Mouse (Mus musculus) limb, embryonic 13.5 days (tissue): ENCODE measurements around the gene Abl1. TPM values are rescaled to one million over a fixed set of nuclear protein-coding genes. Genes with fewer than 3 reads are reported as not detected.

Experiments used
- ATAC-seq: fragments of 200-750 bp; cut with Nextera tagmentation; 2 replicates; pipeline ENCODE4 v1.8.0; 2017; ENCODE audit warnings: low read depth, moderate number of reproducible peaks, moderate TSS enrichment; ENCODE audit not compliant: low FRiP score
- H3K27ac ChIP-seq: fragments of 300-500 bp; sonication (generic); 2 replicates; pipeline ENCODE4 v1.5.1; 2015; ENCODE audit warnings: inconsistent platforms, mild to moderate bottlenecking, moderate library complexity
- H3K27me3 ChIP-seq: fragments of 300-500 bp; sonication (generic); 2 replicates; pipeline ENCODE4 v1.6.1; 2015; ENCODE audit warnings: mild to moderate bottlenecking, inconsistent platforms
- H3K36me3 ChIP-seq: fragments of 300-500 bp; sonication (generic); 2 replicates; pipeline ENCODE4 v1.6.1; 2015; ENCODE audit warnings: inconsistent platforms, mild to moderate bottlenecking, moderate library complexity
- H3K4me1 ChIP-seq: fragments of 300-500 bp; sonication (generic); 2 replicates; pipeline ENCODE4 v1.6.1; 2015; ENCODE audit warnings: inconsistent platforms
- H3K4me2 ChIP-seq: fragments of 300-500 bp; sonication (generic); replicated peaks from 2 replicates; pipeline ENCODE4 v1.6.1; 2015; ENCODE audit warnings: inconsistent platforms, mild to moderate bottlenecking, moderate library complexity
- H3K4me3 ChIP-seq: fragments of 300-500 bp; sonication (generic); 2 replicates; pipeline ENCODE4 v1.5.1; 2015; ENCODE audit warnings: moderate library complexity, mild to moderate bottlenecking, inconsistent platforms
- H3K9ac ChIP-seq: fragments of 300-500 bp; sonication (generic); 2 replicates; pipeline ENCODE4 v1.6.1; 2015; ENCODE audit warnings: mild to moderate bottlenecking, inconsistent platforms
- H3K9me3 ChIP-seq: fragments of 300-500 bp; sonication (generic); 2 replicates; pipeline ENCODE4 v1.6.1; 2016; ENCODE audit warnings: inconsistent platforms
- WGBS: fragments of 180-500 bp; shearing (Covaris S2); methylation state at CpG from one replicate; pipeline ENCODE4 v1.1.7; 2015; 5-methylcytosine and 5-hydroxymethylcytosine counted together
- polyA plus RNA-seq: library from polyadenylated mRNA; unstranded; fragments of >200 nt; fragmentation: Nextera tagmentation; extraction: Ambion mirVana; gene quantifications from 2 replicates; pipeline ENCODE4 v1.2.1, GENCODE M21; 2015

The Abl1 gene
- polyA plus RNA-seq, 1 experiment from 2014 or later = 55.9 TPM

GRCm38 (mm10) chr2:31801416-31801815 lies 113.2 kb downstream of the Abl1 start:
- 84% methylated on average over 9 of the region's 9 CpGs for WGBS
- peaks cover 93% of the 10 kb centered on the region for H3K36me3 ChIP-seq
- no peaks in the 10 kb centered on the region for H3K9me3 ChIP-seq
- ATAC-seq = no peak
- H3K4me2 ChIP-seq = no peak overlapping the region
- H3K27ac ChIP-seq = no peak overlapping the region
- H3K4me1 ChIP-seq = peaks cover 4% of the 10 kb centered on the region; the same call in 1 of the 2 replicates
- H3K9ac ChIP-seq = no peak overlapping the region
- no peak overlapping the region for H3K4me3 ChIP-seq
- no peaks in the 10 kb centered on the region for H3K27me3 ChIP-seq

DNA sequence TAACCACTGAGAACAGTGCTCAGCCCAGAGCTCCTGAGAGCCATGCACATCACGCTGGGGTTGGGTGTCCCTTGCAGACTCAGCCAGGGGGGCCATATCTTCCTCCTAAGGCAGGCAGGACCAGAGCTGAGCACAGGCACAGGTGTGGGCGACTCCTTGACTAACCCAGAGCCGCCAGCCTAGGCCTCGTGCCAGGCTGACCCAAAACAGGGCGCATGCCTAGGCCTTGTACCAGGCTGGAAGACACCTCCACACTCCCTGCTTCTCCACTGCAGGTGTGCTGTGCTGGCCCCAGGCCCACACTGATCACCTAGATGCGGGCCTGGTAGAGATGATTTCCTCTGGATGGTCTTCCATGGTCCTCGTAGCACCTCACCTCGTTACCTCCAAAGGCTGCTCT lies 114.6 kb downstream of the Abl1 start:
- no peak overlapping the region for H3K4me2 ChIP-seq
- no peak overlapping the region for H3K4me3 ChIP-seq
- ATAC-seq = no peak
- H3K9ac ChIP-seq = no peak overlapping the region
- WGBS = 93% methylated on average over 8 of the region's 8 CpGs
- H3K9me3 ChIP-seq = no peaks in the 10 kb centered on the region
- H3K27ac ChIP-seq = no peak overlapping the region
- H3K36me3 ChIP-seq = peaks cover 82% of the 10 kb centered on the region
- H3K4me1 ChIP-seq = peaks cover 7% of the 10 kb centered on the region
- H3K27me3 ChIP-seq = no peaks in the 10 kb centered on the region

- H3K4me1 ChIP-seq = peaks cover 9% of the 10 kb centered on the region
- H3K9me3 ChIP-seq = no peaks in the 10 kb centered on the region
- 86% methylated on average over 14 of the region's 14 CpGs for WGBS
- H3K4me2 ChIP-seq = no peak overlapping the region
- H3K27me3 ChIP-seq = no peaks in the 10 kb centered on the region
- H3K36me3 ChIP-seq = peaks cover 75% of the 10 kb centered on the region
- H3K27ac ChIP-seq = no peak overlapping the region
- no peak for ATAC-seq
- H3K9ac ChIP-seq = no peak overlapping the region
- no peak overlapping the region for H3K4me3 ChIP-seq
Observed at GRCm38 (mm10) chr2:31803480-31803879, 115.3 kb downstream of the Abl1 start.

DNA sequence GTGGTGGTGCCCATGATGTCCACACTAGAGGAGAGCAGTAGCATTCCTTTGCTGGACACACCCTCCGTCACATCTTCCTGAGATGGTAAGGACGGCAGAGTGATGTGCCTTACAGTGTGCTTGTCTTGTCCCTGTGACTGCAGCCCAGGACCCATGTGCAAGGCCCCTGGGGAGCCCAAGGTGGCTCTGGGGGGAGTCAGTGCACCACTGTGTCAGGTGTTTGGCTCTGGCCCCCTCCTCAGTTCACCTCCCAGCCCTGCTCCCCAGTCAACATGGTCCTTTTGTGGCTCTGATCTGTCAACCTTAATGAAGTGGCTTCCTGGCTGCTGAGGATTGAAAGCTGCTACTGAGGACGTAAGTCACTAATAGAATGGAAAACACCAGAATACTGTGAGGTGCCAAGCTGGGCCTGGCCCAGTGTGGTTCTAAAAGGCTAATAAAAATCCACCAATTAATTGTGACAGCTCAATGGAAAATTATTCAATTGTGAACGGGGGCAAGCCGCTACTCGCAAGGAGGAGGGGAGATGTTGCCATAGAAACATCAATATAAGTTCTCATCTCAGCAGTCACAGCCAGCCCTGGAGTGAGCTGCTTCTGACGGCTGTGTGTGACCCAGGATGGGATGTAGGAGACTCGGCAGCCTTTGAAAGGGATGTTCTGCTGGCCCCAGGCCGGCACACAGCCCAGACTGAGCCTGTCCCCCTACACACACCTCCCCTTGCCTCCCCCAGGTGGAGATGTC lies 118.6 kb downstream of the Abl1 start:
- ATAC-seq = no peak
- Histone ChIP-seq H3K4me2 (no peak overlapping the region), H3K4me1 (peaks cover 32% of the 10 kb centered on the region), H3K27me3 (no peaks in the 10 kb centered on the region), H3K27ac (0 out of 2 replicates have a peak overlapping the region, but pooled peaks have one; percentile 10), H3K9ac (no peak overlapping the region), H3K9me3 (no peaks in the 10 kb centered on the region), H3K4me3 (no peak overlapping the region), H3K36me3 (peaks cover 42% of the 10 kb centered on the region)
- WGBS = 40% methylated on average over 9 of the region's 9 CpGs

- H3K9ac ChIP-seq = 0 out of 2 replicates have a peak overlapping the region, but pooled peaks have one; percentile 20
- no peak overlapping the region for H3K4me3 ChIP-seq
- H3K27ac ChIP-seq = no peak overlapping the region
- no peak for ATAC-seq
- H3K36me3 ChIP-seq = peaks cover 23% of the 10 kb centered on the region
- no peaks in the 10 kb centered on the region for H3K9me3 ChIP-seq
- 35% methylated on average over 28 of the region's 28 CpGs for WGBS
- 0 out of 2 replicates have a peak overlapping the region, but pooled peaks have one; percentile 5 for H3K4me2 ChIP-seq
- peaks cover 32% of the 10 kb centered on the region for H3K4me1 ChIP-seq
- no peaks in the 10 kb centered on the region for H3K27me3 ChIP-seq
Observed at GRCm38 (mm10) chr2:31808410-31809357, 120.5 kb downstream of the Abl1 start.

- WGBS = 31% methylated on average over 2 of the region's 2 CpGs
- no peaks in the 10 kb centered on the region for H3K27me3 ChIP-seq
- H3K27ac ChIP-seq = no peak overlapping the region
- H3K36me3 ChIP-seq = peaks cover 17% of the 10 kb centered on the region
- H3K4me3 ChIP-seq = no peak overlapping the region
- H3K9me3 ChIP-seq = no peaks in the 10 kb centered on the region
- no peak overlapping the region for H3K4me2 ChIP-seq
- peaks cover 32% of the 10 kb centered on the region for H3K4me1 ChIP-seq
- H3K9ac ChIP-seq = no peak overlapping the region
- no peak for ATAC-seq
Observed at GRCm38 (mm10) chr2:31809358-31809740, 121.2 kb downstream of the Abl1 start.

- H3K27ac ChIP-seq = no peak within 1 kb of the TSS
- 58% methylated on average over 12 of the region's 12 CpGs for WGBS
Observed at GRCm38 (mm10) chr2:31810444-31810843, 122.3 kb downstream of the Abl1 start, which contains the start of gene Qrfp. Gene Qrfp (minus strand): TSS chr2:31810580.

DNA sequence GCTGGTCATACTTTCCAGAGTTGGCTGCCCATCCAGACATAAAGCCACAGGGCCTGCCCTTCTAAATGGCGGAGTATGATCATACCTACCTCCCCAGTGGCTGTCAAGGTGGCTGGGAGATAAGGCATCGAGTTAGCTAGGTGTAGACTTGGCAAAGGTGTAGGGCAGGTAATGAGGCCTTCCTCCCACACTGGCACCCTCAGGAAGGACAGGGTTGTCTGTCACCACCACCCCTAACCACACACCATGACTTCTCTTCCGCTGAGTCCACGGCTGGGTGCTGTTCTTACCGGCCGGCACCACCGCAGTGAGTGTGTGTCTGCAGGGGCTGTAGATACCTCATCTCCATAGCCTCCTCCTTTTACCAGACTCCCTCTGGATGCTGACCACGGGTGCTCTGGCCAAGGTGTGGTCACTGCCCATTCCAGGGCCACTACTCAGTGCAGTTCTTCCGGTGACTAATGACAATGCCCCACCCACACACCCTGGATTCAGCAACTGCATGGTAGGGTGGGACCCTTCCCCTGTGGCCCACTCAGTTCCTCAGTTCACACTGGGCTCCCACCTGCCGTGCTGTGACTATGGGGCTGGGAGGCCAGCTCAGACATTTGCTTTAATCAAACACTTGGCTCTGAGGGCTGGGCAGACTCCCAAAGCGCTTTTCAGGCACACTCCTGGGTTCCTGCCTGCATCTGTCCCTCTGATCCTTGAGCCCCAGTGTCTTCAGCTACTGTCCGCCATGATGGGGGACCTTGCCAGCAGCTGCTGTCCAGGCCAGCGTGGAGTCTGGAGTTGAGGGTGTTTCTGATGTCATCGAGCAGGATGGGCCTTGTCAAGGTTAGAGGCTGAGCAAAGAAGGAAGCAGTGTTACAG lies 123.1 kb downstream of the Abl1 start:
- ATAC-seq = no peak
- WGBS = 86% methylated on average over 14 of the region's 14 CpGs
- Histone ChIP-seq H3K9me3 (no peaks in the 10 kb centered on the region), H3K27ac (no peak overlapping the region), H3K27me3 (0 out of 2 replicates have a peak, but pooled peaks cover 5% of the 10 kb centered on the region), H3K4me2 (no peak overlapping the region), H3K9ac (no peak overlapping the region), H3K4me3 (no peak overlapping the region), H3K36me3 (peaks cover 3% of the 10 kb centered on the region; the same call in 1 of the 2 replicates), H3K4me1 (peaks cover 28% of the 10 kb centered on the region)

More at GRCm38 (mm10) chr2:31810444-31810843, 122.3 kb downstream of the Abl1 start, which contains the start of gene Qrfp:
- no peak for ATAC-seq
- Histone ChIP-seq H3K9ac (0 out of 2 replicates have a peak within 1 kb of the TSS, but pooled peaks have one; percentile 6), H3K4me1 (peaks cover 32% of the 10 kb centered on the region), H3K27me3 (0 out of 2 replicates have a peak, but pooled peaks cover 2% of the 10 kb centered on the region), H3K4me2 (no peak within 1 kb of the TSS; the same call in 1 of the 2 replicates), H3K36me3 (peaks cover 9% of the 10 kb centered on the region; the same call in 1 of the 2 replicates), H3K4me3 (no peak within 1 kb of the TSS), H3K9me3 (no peaks in the 10 kb centered on the region)

DNA sequence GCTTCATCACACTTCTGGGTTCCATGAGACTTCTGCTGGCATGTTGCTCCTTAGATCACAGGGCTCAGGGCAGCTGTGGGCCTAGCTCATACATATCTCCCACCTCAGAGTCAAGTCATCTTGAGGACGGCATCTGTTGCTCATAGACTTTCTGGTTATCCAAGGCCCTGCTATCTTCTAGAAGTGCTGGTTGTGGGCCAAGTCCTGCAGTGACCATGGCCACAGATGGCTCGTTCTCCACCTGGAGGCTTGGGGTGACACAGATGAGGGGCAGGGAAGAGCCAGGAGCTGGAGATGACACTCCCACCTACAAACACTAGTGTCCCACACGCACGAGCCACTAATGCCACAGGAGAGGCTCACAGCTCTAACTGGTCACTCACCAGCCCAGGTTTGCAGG lies 125.5 kb downstream of the Abl1 start:
- no peak overlapping the region for H3K4me3 ChIP-seq
- no peaks in the 10 kb centered on the region for H3K9me3 ChIP-seq
- H3K4me1 ChIP-seq = peaks cover 21% of the 10 kb centered on the region
- no peak for ATAC-seq
- 0 out of 2 replicates have a peak, but pooled peaks cover 5% of the 10 kb centered on the region for H3K27me3 ChIP-seq
- H3K9ac ChIP-seq = no peak overlapping the region
- no peaks in the 10 kb centered on the region for H3K36me3 ChIP-seq
- H3K4me2 ChIP-seq = no peak overlapping the region
- WGBS = 92% methylated on average over 4 of the region's 4 CpGs
- H3K27ac ChIP-seq = no peak overlapping the region

DNA sequence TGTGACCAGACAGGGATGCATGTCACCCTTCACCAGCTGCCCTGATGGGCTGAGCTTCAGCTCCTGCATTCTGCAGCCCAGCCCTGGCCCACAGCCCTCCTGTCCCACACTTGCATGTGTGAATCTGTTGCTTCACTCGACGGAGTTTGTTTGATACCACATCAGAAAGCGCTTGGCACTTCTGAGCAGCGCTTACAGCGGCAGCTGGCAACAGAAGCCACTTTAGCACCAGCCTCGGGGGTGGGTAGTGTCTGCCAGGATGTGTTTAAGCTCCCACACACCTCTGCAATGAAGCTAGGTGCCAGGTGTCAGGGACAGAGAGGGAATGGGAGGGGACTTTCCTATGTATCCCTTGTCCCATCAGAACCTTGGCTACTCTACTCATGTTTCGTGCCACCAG lies 126.5 kb downstream of the Abl1 start:
- no peak overlapping the region for H3K4me3 ChIP-seq
- no peak overlapping the region for H3K4me2 ChIP-seq
- ATAC-seq = no peak
- no peak overlapping the region for H3K9ac ChIP-seq
- 0 out of 2 replicates have a peak, but pooled peaks cover 5% of the 10 kb centered on the region for H3K27me3 ChIP-seq
- no peaks in the 10 kb centered on the region for H3K9me3 ChIP-seq
- no peaks in the 10 kb centered on the region for H3K36me3 ChIP-seq
- H3K27ac ChIP-seq = no peak overlapping the region
- H3K4me1 ChIP-seq = peaks cover 11% of the 10 kb centered on the region
- 79% methylated on average over 7 of the region's 7 CpGs for WGBS

- Histone ChIP-seq H3K27me3 (0 out of 2 replicates have a peak, but pooled peaks cover 5% of the 10 kb centered on the region), H3K4me2 (no peak overlapping the region), H3K36me3 (no peaks in the 10 kb centered on the region), H3K4me1 (peaks cover 4% of the 10 kb centered on the region), H3K9me3 (no peaks in the 10 kb centered on the region), H3K4me3 (no peak overlapping the region), H3K27ac (no peak overlapping the region), H3K9ac (no peak overlapping the region)
- 23% methylated on average over 5 of the region's 5 CpGs for WGBS
- ATAC-seq = no peak
Observed at GRCm38 (mm10) chr2:31815367-31815766, 127.2 kb downstream of the Abl1 start.
